ENCODE assay signal across 17 mouse cellular contexts in genomic region chr16:11433779-11434178, GRCm38 (mm10).
"Had no signal": no experiment of that assay in that cellular context is flagged by ENCODE, and none has a peak within 500 bp of the region (broad histone marks: within the 10 kb centered on the region; RNA-seq: fewer than 3 reads in every experiment).

No protein-coding gene starts in this region.

- H3K36me3 ChIP-seq: midbrain, embryonic 15.5 days; neural tube, embryonic 15.5 days had no signal

- ATAC-seq: inflammation-experienced regulatory T-cells, adult 6 months; intestine, postnatal 0 days; midbrain, embryonic 15.5 days had no signal

- H3K4me3 ChIP-seq: limb, embryonic 15.5 days; megakaryocyte, embryonic 14.5 days; midbrain, embryonic 15.5 days; neural tube, embryonic 15.5 days had no signal

- H3K4me2 ChIP-seq: limb, embryonic 15.5 days; midbrain, embryonic 11.5 days; midbrain, embryonic 15.5 days; neural tube, embryonic 15.5 days had no signal

- DNase-seq: kidney, adult 8-10 months; kidney, postnatal 25 days; layer of hippocampus, adult 9-11 months; layer of hippocampus, postnatal 36 days; lung, adult 18-20 months; lung, postnatal 14 days; spleen, adult 18-20 months; thymus, adult 2 months; thymus, postnatal 25 days had no signal

- H3K9me3 ChIP-seq: limb, embryonic 15.5 days; midbrain, embryonic 15.5 days; neural tube, embryonic 15.5 days had no signal

- H3K27ac ChIP-seq: limb, embryonic 15.5 days; liver, embryonic 14.5 days; midbrain, embryonic 15.5 days; neural tube, embryonic 15.5 days had no signal

- H3K9ac ChIP-seq: limb, embryonic 15.5 days; liver, embryonic 14.5 days; midbrain, embryonic 15.5 days; neural tube, embryonic 15.5 days had no signal

- H3K4me1 ChIP-seq: limb, embryonic 15.5 days; midbrain, embryonic 15.5 days; neural tube, embryonic 15.5 days had no signal

- H3K27me3 ChIP-seq: limb, embryonic 15.5 days; midbrain, embryonic 15.5 days; neural tube, embryonic 15.5 days had no signal
